Mouse (Mus musculus): ENCODE measurements around the gene Tshz2. TPM values are rescaled to one million over a fixed set of nuclear protein-coding genes. Genes with fewer than 3 reads are reported as not detected.

Tshz2 gene
- total and polyA plus RNA-seq, 2 experiments from 2014 or later: 26.4 to 40.8 TPM

DNA sequence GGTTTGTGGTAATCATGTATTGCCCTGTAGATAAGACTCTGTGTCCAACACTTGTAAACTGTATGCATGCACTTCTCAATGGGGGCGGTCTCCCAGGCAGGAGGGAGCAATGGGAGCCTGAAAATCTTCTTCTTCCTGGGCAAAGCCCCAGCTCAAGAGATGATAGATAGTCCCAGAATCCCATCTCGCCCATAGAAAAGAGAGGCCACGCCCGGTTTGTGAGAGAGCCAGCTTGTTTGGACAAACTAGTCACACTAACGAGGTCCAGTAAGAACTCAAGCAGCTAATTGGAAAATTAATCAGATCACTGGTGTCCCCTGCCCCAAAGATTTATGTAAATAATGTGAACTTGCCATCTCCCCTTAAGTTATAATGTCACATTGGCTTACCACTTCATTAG is 292.7 kb downstream of the Tshz2 start:
- no peak for TF ChIP-seq CTCF (IDR thresholded peaks at IDR 0.05)
- no peak for DNase-seq (ENCODE audit: low spot score)
- H3K9me3 ChIP-seq (ENCODE audit: low read length): no peaks in the 10 kb centered on the region

DNA sequence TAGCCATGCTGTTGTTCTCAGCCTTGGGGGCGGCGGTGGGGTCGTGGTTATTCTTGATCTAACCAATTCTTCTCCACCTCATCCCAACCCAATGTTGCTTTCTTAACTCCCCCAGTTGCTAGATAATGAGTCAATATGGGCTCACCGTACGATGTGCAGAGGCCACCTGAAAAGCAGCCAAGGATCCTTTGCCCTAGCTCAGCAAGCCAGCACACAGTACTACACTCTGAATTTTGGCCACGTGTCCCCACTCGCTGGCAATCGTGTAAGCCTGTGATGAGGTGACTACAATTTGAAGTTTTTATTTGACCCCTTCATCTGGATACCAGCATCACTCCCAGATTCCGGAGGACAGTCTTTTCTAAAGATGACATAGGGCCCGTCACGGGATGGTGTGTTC is 293.2 kb downstream of the Tshz2 start:
- DNase-seq (ENCODE audit: low spot score): no peak
- Histone ChIP-seq H3K27ac (ENCODE audit: low read depth, low read length) (no peak overlapping the region), H3K4me1 (ENCODE audit: insufficient read depth, low read length) (no peaks in the 10 kb centered on the region), H3K36me3 (ENCODE audit: insufficient read depth, low read length) (no peaks in the 10 kb centered on the region), H3K9me3 (ENCODE audit: low read length) (no peaks in the 10 kb centered on the region), H3K27me3 (ENCODE audit: insufficient read depth, low read length) (no peaks in the 10 kb centered on the region), H3K9ac (replicated peaks; ENCODE audit: low read length, poor library complexity, severe bottlenecking) (no peak overlapping the region), H3K4me3 (ENCODE audit: low read depth, low read length) (no peak overlapping the region), H3K4me2 (ENCODE audit: low read depth, low read length, poor library complexity, severe bottlenecking) (no peak overlapping the region)
- ATAC-seq (ENCODE audit: low FRiP score): no peak
- TF ChIP-seq CTCF (IDR thresholded peaks at IDR 0.05): no peak
- 87% methylated on average over 11 of the region's 11 CpGs for WGBS

More for the DNA sequence above, 292.7 kb downstream of the Tshz2 start:
- Histone ChIP-seq H3K36me3 (ENCODE audit: insufficient read depth, low read length) (no peaks in the 10 kb centered on the region), H3K27ac (ENCODE audit: low read depth, low read length) (no peak overlapping the region), H3K9ac (replicated peaks; ENCODE audit: low read length, poor library complexity, severe bottlenecking) (no peak overlapping the region), H3K4me1 (ENCODE audit: insufficient read depth, low read length) (no peaks in the 10 kb centered on the region), H3K27me3 (ENCODE audit: insufficient read depth, low read length) (no peaks in the 10 kb centered on the region), H3K4me3 (ENCODE audit: low read depth, low read length) (no peak overlapping the region), H3K4me2 (ENCODE audit: low read depth, low read length, poor library complexity, severe bottlenecking) (no peak overlapping the region)
- 89% methylated on average over 5 of the region's 5 CpGs for WGBS
- ATAC-seq (ENCODE audit: low FRiP score): no peak

DNA sequence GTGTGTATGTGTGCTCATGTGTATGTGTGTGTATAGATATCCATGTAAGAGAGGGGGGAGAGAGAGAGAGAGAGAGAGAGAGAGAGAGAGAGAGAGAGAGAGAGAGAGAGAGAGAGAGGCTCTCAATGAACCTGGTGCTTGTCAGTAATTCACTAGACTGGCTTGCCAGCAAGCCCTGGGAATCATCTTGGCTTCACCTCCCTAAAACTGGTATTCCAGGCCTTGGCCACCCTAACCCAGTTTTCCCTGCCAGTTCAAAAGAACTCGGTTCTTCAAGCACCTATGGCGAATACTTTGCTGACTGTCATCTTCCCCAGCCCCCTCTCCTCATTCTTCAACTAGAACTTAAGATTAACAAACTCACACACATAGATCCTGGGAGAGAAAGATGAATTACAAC is 294.6 kb downstream of the Tshz2 start:
- Histone ChIP-seq H3K4me3 (ENCODE audit: low read depth, low read length) (no peak overlapping the region), H3K4me2 (ENCODE audit: low read depth, low read length, poor library complexity, severe bottlenecking) (no peak overlapping the region), H3K27me3 (ENCODE audit: insufficient read depth, low read length) (no peaks in the 10 kb centered on the region), H3K4me1 (ENCODE audit: insufficient read depth, low read length) (no peaks in the 10 kb centered on the region), H3K9me3 (ENCODE audit: low read length) (no peaks in the 10 kb centered on the region), H3K27ac (ENCODE audit: low read depth, low read length) (no peak overlapping the region), H3K36me3 (ENCODE audit: insufficient read depth, low read length) (no peaks in the 10 kb centered on the region), H3K9ac (replicated peaks; ENCODE audit: low read length, poor library complexity, severe bottlenecking) (no peak overlapping the region)
- no peak for TF ChIP-seq CTCF (IDR thresholded peaks at IDR 0.05)
- ATAC-seq (ENCODE audit: low FRiP score): no peak
- no peak for DNase-seq (ENCODE audit: low spot score)
- 72% methylated on average over 2 of the region's 2 CpGs for WGBS

DNA sequence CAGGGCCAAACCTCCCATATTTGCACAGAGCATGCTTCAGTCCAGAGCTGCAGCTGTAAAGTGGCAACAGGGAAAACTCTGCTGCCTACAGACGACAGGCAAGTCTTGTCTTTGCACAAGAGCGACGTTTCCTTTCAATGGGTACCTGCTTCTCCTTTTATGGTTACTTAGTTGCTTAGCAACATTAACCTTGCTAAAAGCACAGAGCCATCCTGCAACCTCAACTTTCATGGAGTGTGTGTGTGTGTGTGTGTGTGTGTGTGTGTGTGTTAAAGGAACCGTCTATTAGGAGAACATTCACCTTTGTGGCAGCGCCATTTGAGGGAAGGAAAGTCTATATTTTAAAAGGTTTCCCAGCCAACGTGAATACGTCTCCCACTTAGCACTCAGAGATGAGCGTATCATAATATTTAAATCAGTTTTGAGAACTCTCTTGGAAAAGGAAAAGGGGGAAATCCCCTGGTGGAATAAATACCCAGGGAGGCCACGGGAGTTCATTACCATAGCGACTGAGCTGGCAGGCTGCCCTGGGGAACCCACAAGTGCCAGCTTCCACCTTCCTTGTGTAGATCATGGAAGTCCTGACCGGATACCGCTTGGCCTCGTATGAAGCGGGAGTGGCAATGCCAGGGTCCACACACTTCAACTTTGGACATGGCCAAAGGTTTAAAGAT is 295.8 kb downstream of the Tshz2 start:
- DNase-seq (ENCODE audit: low spot score) (peak; percentile 40), ATAC-seq (ENCODE audit: low FRiP score) (no peak)
- Histone ChIP-seq H3K4me1 (ENCODE audit: insufficient read depth, low read length) (no peaks in the 10 kb centered on the region), H3K36me3 (ENCODE audit: insufficient read depth, low read length) (no peaks in the 10 kb centered on the region), H3K27me3 (ENCODE audit: insufficient read depth, low read length) (no peaks in the 10 kb centered on the region), H3K9ac (replicated peaks; ENCODE audit: low read length, poor library complexity, severe bottlenecking) (no peak overlapping the region), H3K4me3 (ENCODE audit: low read depth, low read length) (no peak overlapping the region), H3K4me2 (ENCODE audit: low read depth, low read length, poor library complexity, severe bottlenecking) (no peak overlapping the region), H3K9me3 (ENCODE audit: low read length) (no peaks in the 10 kb centered on the region), H3K27ac (ENCODE audit: low read depth, low read length) (no peak overlapping the region)
- WGBS: 41% methylated on average over 14 of the region's 14 CpGs
- TF ChIP-seq CTCF (IDR thresholded peaks at IDR 0.05): no peak

DNA sequence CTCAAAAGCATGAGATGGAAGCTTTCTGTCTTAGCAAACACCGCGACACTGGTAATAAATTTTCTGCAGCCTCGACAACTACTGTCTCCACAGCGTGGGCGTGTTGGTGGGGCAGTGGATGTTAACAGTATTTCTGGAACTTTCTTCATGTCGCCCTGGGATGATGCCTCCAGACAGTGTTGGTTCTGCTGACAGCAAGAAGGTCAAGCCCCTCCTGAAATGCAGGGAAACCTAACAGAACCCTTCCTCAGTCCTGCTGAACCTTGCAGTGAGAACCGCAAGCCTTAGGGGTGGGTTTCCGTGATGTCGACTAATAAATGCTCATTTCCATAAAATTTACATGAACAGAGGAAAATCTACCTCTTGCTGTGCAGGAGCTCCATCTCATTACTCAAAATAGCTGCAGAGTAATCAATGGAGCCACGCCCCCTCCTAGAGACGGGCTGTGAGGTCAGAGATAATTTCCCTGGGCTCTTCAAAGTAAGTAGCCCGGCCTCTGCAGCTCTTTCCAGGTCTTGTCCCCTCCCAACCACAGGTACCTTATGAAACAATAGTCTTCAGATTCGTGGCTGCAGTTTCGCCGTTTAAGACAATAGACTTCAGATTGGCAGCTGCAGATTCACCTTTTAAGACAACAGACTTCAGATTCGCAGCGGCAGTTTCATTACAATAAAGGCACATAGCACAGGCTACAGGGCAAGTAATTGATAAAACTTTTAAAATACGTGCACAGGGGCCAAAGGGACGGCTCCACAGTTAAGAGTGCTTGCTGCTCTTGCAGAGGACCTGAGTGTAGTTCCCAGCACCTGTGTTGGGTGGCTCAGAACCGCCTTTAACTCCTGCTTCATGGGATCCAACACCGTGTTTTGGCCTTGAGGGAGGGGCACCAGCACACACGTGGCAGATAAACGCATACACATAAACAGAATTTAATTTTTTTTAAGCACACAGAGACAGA is 297.0 kb downstream of the Tshz2 start:
- peak overlapping the region; percentile 59 for H3K27ac ChIP-seq (ENCODE audit: low read depth, low read length)
- DNase-seq (ENCODE audit: low spot score) (peak; percentile 90), ATAC-seq (ENCODE audit: low FRiP score) (0 out of 2 replicates have a peak, but pooled peaks have one; percentile 38)
- no peaks in the 10 kb centered on the region for H3K9me3 ChIP-seq (ENCODE audit: low read length)
- 0 out of 2 replicates have a peak overlapping the region, but pooled peaks have one; percentile 42 for H3K9ac ChIP-seq (replicated peaks; ENCODE audit: low read length, poor library complexity, severe bottlenecking)
- WGBS: 55% methylated on average over 23 of the region's 23 CpGs
- H3K4me2 ChIP-seq (ENCODE audit: low read depth, low read length, poor library complexity, severe bottlenecking): peak overlapping the region; percentile 53
- TF ChIP-seq CTCF (IDR thresholded peaks at IDR 0.05): no peak; the same call in 1 of the 2 replicates
- no peaks in the 10 kb centered on the region for H3K27me3 ChIP-seq (ENCODE audit: insufficient read depth, low read length)
- peak overlapping the region; percentile 29 for H3K4me3 ChIP-seq (ENCODE audit: low read depth, low read length)
- no peaks in the 10 kb centered on the region for H3K36me3 ChIP-seq (ENCODE audit: insufficient read depth, low read length)
- H3K4me1 ChIP-seq (ENCODE audit: insufficient read depth, low read length): no peaks in the 10 kb centered on the region

DNA sequence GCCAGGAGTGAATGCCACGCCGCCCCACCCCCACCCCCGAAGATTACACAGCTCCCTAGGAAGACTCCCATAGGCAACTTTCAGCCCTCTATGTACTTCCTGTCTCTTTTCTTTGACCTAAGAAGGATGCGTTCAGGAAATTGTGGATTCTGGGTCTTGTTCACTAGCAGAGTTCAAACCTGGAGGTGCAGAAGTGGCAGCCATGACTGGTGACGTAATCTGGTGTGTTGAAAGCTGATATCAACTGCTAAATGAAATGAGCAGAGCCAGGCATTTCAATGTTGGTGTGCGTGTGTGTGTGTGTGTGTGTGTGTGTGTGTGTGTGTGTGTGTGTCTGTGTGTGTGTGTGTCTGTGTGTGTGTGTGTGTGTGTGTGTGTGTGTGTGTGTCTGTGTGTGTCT is 302.8 kb downstream of the Tshz2 start:
- no peak overlapping the region for H3K9ac ChIP-seq (replicated peaks; ENCODE audit: low read length, poor library complexity, severe bottlenecking)
- no peak overlapping the region for H3K27ac ChIP-seq (ENCODE audit: low read depth, low read length)
- no peak for TF ChIP-seq CTCF (IDR thresholded peaks at IDR 0.05)
- no peaks in the 10 kb centered on the region for H3K9me3 ChIP-seq (ENCODE audit: low read length)
- H3K4me3 ChIP-seq (ENCODE audit: low read depth, low read length): no peak overlapping the region
- no peak overlapping the region for H3K4me2 ChIP-seq (ENCODE audit: low read depth, low read length, poor library complexity, severe bottlenecking)
- no peaks in the 10 kb centered on the region for H3K36me3 ChIP-seq (ENCODE audit: insufficient read depth, low read length)
- no peaks in the 10 kb centered on the region for H3K4me1 ChIP-seq (ENCODE audit: insufficient read depth, low read length)
- WGBS: 86% methylated on average over 6 of the region's 6 CpGs
- ATAC-seq (ENCODE audit: low FRiP score) (no peak), DNase-seq (ENCODE audit: low spot score) (no peak)
- H3K27me3 ChIP-seq (ENCODE audit: insufficient read depth, low read length): no peaks in the 10 kb centered on the region
